Mouse (Mus musculus) erythroblast, adult 5-6 weeks (primary cell): Measurements from ENCODE around the gene Trappc11. TPM values are rescaled to one million over a fixed set of nuclear protein-coding genes. Genes with fewer than 3 reads are reported as not detected.
"Not testable (repeated sequence)": the region's sequence is repeated elsewhere in the genome, so short reads cannot be mapped to it uniquely, and the experiment has no call there.

ENCODE experiments used
- ATAC-seq: replicated peaks from 2 replicates; pipeline ENCODE4 v1.8.0; 2016; ENCODE audit warnings: moderate number of reproducible peaks, mild to moderate bottlenecking, moderate TSS enrichment, inconsistent platforms; ENCODE audit not compliant: poor library complexity, low FRiP score, severe bottlenecking
- total RNA-seq, 2 experiments: library from RNA; stranded (forward) in 1 of 2; stranded (reverse) in 1 of 2; fragments of 150-400 nt in 1 of 2; fragments of 200-764, 138-1000 nt in 1 of 2; gene quantifications; 2 replicates each; pipeline versions ENCODE4 v1.2.3 to v1.2.4; 2015 to 2017; ENCODE audit warnings: low replicate concordance in 2 of 2

Gene Trappc11
- total RNA-seq, 2 experiments from 2014 or later: 9.0 to 12.7 TPM

DNA sequence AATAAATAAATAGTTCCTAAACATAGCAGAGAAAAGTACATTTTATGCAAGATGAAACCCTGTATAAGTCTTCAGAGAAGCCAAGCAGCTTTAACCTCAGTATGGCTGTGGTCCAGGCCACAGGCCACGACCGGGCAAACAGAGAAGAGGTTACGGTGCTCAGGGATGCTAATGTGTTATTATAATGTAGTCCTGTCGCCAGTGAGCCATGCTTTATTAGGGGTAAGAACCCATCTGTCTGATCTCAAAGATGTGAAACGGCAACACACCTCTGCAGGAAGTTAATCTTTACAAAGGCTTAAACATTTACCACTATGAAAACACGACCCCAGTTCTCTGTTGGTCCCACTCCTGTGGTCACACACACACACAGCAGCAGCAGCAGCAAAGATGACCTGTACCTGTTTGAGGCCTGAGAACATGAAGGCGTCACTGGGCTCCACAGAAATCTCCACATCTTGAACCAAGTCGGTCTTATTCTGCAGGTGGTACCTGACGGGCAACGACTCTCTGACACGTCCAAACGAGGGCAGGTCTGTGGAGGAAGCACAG is 38.6 kb downstream of the Trappc11 start:
- no peak for ATAC-seq

DNA sequence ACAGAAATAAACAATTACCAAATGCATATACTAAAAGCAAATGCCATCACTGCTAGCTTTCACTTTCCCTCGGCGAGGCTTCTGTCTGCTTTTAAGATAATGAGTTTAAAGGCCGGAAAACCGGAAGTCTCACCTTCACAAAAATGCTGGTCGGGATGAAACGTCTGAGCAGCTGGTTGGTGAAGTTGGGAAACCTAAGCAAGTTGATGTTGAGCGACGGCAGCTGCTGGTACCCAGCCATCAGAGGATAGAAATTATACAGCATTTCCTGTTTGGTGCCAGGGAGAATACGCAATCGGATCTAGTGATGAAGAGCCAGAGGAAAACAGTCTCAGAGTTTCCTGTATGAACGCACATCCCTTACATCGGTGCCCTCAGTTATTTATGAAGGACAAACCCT is 40.2 kb downstream of the Trappc11 start:
- ATAC-seq: no peak

DNA sequence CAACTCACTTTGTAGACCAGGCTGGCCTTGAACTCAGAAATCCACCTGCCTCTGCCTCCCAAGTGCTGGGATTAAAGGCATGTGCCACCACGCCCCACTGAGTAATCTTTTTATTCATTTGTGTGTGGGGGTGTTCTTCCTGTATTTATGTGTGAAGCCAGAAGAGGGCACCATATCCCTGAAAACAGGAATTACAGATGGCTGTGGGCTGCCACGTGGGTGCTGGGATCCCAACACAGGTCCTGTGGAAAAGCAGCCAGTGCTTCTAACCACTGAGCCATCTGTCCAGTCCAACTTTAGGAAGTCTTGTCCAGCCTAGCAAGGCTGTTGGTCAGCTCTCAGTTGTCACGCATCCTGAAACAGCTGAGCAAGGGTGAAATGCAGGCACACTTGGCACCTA is 46.0 kb downstream of the Trappc11 start:
- no peak for ATAC-seq

DNA sequence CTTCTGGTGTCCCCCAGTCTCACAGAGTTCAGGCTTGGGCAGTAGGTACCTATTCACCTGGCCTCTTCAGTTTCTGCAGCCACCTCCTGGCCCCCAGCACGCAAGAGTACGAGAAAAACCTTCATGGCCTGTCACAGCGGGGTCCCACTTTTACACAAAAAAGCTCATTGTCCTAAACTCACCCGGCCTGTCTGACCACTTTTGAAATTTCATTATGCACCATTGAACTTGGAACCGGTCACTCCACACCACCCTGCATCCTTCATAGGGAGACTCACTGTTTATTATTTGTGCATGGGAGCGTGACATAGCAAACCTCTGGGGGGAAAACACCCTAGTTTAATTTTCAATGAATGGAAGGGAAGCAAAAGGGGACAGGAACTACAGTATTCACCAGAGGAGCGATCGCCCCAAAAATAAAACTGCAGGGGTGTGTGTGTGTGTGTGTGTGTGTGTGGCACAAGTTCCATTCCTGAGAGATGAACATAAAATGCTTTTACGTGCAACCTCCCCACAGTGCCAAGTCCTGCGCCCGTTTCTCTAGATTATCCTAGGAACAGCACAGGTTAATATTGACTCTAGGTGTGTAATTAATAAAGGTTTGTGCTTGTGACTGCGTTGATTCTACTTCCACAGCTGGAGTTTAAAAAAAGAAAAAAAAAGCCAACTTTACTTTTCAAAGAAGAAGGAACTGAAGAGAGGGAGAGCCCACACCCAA is 50.8 kb downstream of the Trappc11 start:
- ATAC-seq: no peak

DNA sequence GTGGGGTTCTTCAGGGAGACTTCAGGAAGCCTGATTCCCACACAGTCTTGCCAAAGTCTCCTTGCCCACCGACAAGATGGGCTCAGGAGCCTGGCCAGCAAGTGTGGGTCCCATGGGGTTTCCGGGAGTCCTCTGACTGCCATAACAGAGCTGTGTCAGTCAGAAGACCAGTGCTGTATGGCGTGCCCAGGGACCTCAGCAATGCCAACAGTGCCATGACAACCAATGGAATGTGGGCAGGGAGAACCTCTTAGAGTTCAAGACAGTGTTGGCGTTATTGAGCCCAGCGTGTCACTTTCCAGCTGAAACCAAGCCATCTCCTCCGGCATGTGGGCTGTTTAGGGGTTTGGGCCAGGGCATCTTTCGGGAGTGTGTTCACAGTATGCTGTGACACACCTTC is 53.2 kb downstream of the Trappc11 start:
- ATAC-seq: no peak

DNA sequence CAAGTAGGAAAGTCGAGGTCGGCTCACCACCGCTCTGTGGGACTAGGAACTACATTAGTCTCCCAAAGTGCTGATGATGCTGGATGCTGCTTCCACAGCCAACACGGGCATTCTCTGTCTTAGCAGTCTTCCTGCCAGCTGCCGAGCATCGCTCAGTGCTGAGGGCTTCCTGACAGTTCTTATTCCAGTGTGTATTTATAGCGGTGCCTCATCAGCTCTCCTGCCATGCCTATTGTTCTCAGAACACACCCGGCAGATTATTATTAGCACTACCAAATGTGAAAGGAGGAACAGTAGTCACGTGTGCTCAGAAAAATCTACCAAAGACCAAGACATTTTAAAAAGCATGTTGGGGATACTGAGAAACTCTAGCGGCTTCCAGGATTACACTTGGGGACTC is 71.6 kb downstream of the Trappc11 start:
- no peak for ATAC-seq

DNA sequence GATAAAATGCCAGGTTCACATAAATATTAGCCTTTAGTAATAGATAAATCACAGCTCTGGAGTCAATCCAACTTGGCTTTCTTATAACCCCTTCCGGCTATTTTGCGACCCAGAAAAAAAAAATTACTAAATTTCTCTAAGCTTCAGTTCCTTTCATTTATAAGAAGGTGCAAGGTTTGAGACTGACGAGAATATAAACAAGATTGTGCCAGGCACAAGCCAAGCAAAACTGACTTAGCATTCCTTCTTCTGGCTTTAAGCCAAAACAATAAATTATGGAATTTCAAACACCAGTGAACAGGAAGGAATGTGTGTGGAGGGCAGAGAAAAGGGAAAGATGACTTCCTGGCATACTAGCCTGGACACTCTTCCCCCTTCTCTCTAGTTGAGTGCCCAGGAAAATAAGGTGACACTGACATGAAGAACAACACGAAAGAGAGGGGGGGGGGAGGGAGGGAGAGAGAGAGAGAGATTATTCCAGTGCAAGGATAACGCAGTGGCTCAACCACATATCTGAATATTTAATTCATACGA is 74.0 kb downstream of the Trappc11 start:
- ATAC-seq: no peak

DNA sequence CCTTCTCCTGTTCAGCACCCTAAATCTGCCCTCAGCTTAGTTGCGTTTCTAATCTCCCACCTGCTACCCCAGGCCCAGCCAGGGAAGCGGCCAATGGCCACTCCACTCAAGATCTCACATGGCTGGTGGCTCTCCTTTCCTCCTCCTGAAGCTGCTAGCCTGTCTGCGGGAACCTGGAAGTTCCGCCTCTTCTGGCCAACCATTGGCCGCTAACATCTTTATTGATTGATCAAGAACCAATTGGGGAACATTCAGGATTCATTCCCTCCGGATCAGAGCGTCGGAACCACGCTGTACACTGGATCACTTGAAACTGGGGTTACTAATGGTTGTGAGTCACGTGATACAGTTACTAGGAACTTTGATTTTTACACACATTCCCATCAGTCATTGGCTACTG is 74.7 kb downstream of the Trappc11 start:
- no peak for ATAC-seq

DNA sequence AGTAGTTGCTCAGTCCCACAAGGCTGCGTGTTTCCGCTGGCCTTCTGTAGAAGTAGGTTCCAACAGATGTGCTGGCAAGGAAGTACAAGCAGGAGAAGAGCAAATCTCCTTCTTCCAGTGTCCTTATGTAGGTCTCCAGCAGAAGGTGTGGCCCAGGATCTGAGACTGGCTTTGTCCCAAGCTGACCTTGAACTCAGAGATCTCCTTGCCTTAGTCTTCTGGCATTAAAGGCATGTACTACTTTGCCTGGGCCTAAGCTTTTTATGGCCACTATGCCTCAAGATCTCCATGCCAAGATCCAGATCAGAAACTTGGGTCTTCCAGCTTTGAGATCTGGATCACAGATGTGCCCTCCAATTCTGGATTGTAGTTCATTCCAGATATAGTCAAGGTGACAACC is 84.1 kb downstream of the Trappc11 start:
- not testable (repeated sequence) for ATAC-seq

DNA sequence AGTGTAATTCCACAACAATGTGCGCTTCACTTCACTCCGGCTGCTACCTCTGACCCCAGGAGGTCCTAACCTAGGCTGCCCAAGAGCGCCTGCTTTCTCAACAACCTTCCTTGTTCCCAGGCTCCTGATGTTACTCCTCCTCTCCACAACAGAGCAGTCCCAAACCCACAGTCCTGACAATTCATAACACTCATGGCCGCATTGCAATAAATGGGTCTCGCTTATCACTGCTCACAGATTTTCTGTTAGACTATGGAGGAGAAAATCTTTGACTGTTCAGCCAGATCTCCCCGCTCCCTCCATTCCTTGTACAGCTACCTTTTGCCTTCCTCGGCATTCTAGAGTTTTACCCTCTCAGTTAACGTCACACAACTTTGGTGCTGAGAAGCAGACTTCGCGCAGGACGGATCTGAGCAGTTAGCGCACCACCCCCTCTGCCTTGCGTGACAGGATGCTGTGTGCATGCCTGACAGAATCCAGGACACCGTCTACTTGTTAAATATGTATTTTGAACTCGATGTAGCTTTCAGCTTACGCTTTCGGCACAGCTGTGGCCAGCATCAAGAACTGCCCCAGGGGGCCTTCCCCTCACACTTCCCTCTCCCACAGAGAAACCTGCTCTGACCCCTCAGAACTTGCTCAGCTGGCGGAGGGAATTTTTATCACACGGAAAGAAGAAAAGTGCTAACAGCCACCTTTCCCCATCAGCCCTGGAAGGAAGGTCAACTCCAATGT is 86.8 kb downstream of the Trappc11 start, which contains the start of gene Stox2:
Stox2 (minus strand) TSS at position 51 of the 735 bp plus-strand sequence.
- ATAC-seq: no peak

Other genes with a start within 250 kb of the Trappc11 start
- not detected in 2 replicates for gene Stox2, start 87.1 kb downstream of the Trappc11 start, total RNA-seq (2015; ENCODE audit: low replicate concordance)
- 0.14 and 0.26 TPM in 2 replicates for gene Stox2, start 87.1 kb downstream of the Trappc11 start, total RNA-seq (2017; ENCODE audit: low replicate concordance)
- gene Rwdd4a, start 194 bp upstream of the Trappc11 start, total RNA-seq (2015; ENCODE audit: low replicate concordance): 3.6 and 8.6 TPM in 2 replicates
- 6.6 and 9.2 TPM in 2 replicates for gene Rwdd4a, start 194 bp upstream of the Trappc11 start, total RNA-seq (2017; ENCODE audit: low replicate concordance)
- gene Ing2, start 142.1 kb upstream of the Trappc11 start, total RNA-seq (2015; ENCODE audit: low replicate concordance): 4.6 and 12.9 TPM in 2 replicates
- gene Ing2, start 142.1 kb upstream of the Trappc11 start, total RNA-seq (2017; ENCODE audit: low replicate concordance): 5.4 and 12.4 TPM in 2 replicates
- 4.8 and 6.7 TPM in 2 replicates for gene Cdkn2aip, start 180.5 kb upstream of the Trappc11 start, total RNA-seq (2015; ENCODE audit: low replicate concordance)
- gene Cdkn2aip, start 180.5 kb upstream of the Trappc11 start, total RNA-seq (2017; ENCODE audit: low replicate concordance): 10.6 and 12.1 TPM in 2 replicates